In the genomic region with DNA sequence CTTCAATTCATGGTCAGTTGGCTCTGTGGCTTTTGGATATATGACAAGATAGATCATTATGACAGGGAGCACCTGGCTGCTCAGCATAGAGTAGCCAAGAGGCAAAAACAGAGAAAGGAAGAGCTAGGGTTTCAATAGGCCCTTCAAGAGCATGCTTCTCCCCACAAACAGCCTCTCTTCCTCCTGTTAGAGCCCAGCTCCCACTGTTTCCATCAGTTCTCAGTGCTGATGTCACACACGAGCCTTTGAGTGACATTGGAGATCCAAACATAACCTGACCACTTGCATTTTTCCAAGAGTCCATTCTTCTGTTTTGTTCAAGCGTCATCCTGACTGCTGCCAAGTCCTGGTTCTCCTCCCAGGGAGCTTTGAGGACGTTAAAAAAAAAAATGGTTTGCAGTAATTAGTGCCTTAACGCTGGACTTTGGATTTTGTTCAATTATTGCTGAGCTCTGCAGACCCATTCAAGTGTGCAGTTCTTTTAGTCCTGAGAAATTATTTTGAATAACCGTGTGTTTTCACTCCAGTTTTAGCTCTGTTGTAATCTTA, we compare ENCODE assay signal across 26 mouse cellular contexts. TPM values are rescaled to one million over a fixed set of nuclear protein-coding genes. Genes with fewer than 3 reads are reported as not detected.
A peak's percentile ranks its signal among the peaks of the same experiment; 100 is the strongest.
DNase-seq lines count a peak whose midpoint lies in the region; ATAC-seq and TF ChIP-seq lines count a peak whose summit lies in the region.
"Had no signal": no experiment of that assay in that cellular context is flagged by ENCODE, and none has a peak within 500 bp of the region (broad histone marks: within the 10 kb centered on the region; RNA-seq: fewer than 3 reads in every experiment).

No protein-coding gene starts in this region.

- H3K9ac ChIP-seq in forebrain, embryonic 14.5 days (ENCODE audit: low read length) = no peak overlapping the region
- no peak overlapping the region for H3K9ac ChIP-seq in forebrain, embryonic 15.5 days (replicated peaks)
- no peak overlapping the region for H3K9ac ChIP-seq in kidney, embryonic 14.5 days (ENCODE audit: low read depth, low read length)
- no peak overlapping the region for H3K9ac ChIP-seq in liver, adult 2 months (ENCODE audit: low read depth, low read length)
- H3K9ac ChIP-seq in liver, embryonic 12.5 days = no peak overlapping the region
- H3K9ac ChIP-seq: forebrain, embryonic 13.5 days; hindbrain, embryonic 14.5 days had no signal

- no peaks in the 10 kb centered on the region for H3K79me2 ChIP-seq in liver, adult 2 months (ENCODE audit: control insufficient read depth, insufficient read depth, low read length)

- TF ChIP-seq CTCF in kidney, adult 2 months (conservative IDR thresholded peaks at IDR 0.05; ENCODE audit: insufficient read depth, insufficient read length, low read depth, low read length) = no peak
- no peak for TF ChIP-seq CTCF in liver, adult 2 months (IDR thresholded peaks at IDR 0.05; ENCODE audit: low read depth, low read length)

- no peaks in the 10 kb centered on the region for H3K4me1 ChIP-seq in forebrain, embryonic 14.5 days (ENCODE audit: control insufficient read depth, insufficient read depth, low read length)
- no peaks in the 10 kb centered on the region for H3K4me1 ChIP-seq in forebrain, embryonic 15.5 days
- H3K4me1 ChIP-seq in kidney, adult 2 months (ENCODE audit: control insufficient read depth, insufficient read depth, low read length) = peaks cover 18% of the 10 kb centered on the region; the same call in 1 of the 2 replicates
- no peaks in the 10 kb centered on the region for H3K4me1 ChIP-seq in kidney, embryonic 14.5 days (ENCODE audit: control insufficient read depth, insufficient read depth, low read length)
- peaks cover 7% of the 10 kb centered on the region for H3K4me1 ChIP-seq in liver, adult 2 months (ENCODE audit: control insufficient read depth, insufficient read depth, low read length)
- H3K4me1 ChIP-seq in liver, embryonic 12.5 days = no peaks in the 10 kb centered on the region
- H3K4me1 ChIP-seq in hindbrain, embryonic 10.5 days (replicated peaks) = no peaks in the 10 kb centered on the region
- H3K4me1 ChIP-seq: heart, embryonic 10.5 days had no signal

- no peak for TF ChIP-seq POLR2A in kidney, adult 2 months (IDR thresholded peaks at IDR 0.05; ENCODE audit: low read depth, low read length)
- TF ChIP-seq POLR2A in liver, adult 2 months (IDR thresholded peaks at IDR 0.05; ENCODE audit: extremely low read depth, insufficient read depth, low read length) = no peak

- peak; percentile 49 for DNase-seq in forebrain, embryonic 14.5 days (ENCODE audit: low spot score)
- DNase-seq in kidney, adult 2 months = peak; percentile 86
- DNase-seq in liver, adult 2 months (ENCODE audit: extremely low read depth, low read depth, low spot score) = peak; percentile 7
- DNase-seq in hindbrain, embryonic 10.5 days (ENCODE audit: low spot score) = no peak
- DNase-seq: adrenal gland, postnatal 14 days; B cell, adult 2 months; cerebellum, adult 18-20 months; cerebellum, adult 9-11 months; cerebellum, postnatal 36 days; gastrocnemius, postnatal 36 days; heart, adult 18-20 months; heart, postnatal 10 days had no signal

- H3K27me3 ChIP-seq in forebrain, embryonic 14.5 days (replicated peaks; ENCODE audit: control insufficient read depth, insufficient read depth, low read length) = no peaks in the 10 kb centered on the region
- no peaks in the 10 kb centered on the region for H3K27me3 ChIP-seq in forebrain, embryonic 15.5 days
- H3K27me3 ChIP-seq in kidney, adult 2 months (replicated peaks; ENCODE audit: control insufficient read depth, insufficient read depth, low read length) = no peaks in the 10 kb centered on the region
- no peaks in the 10 kb centered on the region for H3K27me3 ChIP-seq in kidney, embryonic 14.5 days (ENCODE audit: control insufficient read depth, insufficient read depth, low read length)
- no peaks in the 10 kb centered on the region for H3K27me3 ChIP-seq in liver, adult 2 months (ENCODE audit: control insufficient read depth, insufficient read depth, low read length)
- H3K27me3 ChIP-seq in liver, embryonic 12.5 days (replicated peaks) = no peaks in the 10 kb centered on the region
- no peaks in the 10 kb centered on the region for H3K27me3 ChIP-seq in hindbrain, embryonic 10.5 days (ENCODE audit: insufficient read depth, poor library complexity, severe bottlenecking)
- H3K27me3 ChIP-seq: forebrain, embryonic 13.5 days; Patski had no signal

- H3K36me3 ChIP-seq in forebrain, embryonic 14.5 days (ENCODE audit: control insufficient read depth, insufficient read depth, low read length) = no peaks in the 10 kb centered on the region
- H3K36me3 ChIP-seq in forebrain, embryonic 15.5 days = no peaks in the 10 kb centered on the region
- H3K36me3 ChIP-seq in kidney, adult 2 months (ENCODE audit: control insufficient read depth, insufficient read depth, low read length) = no peaks in the 10 kb centered on the region
- no peaks in the 10 kb centered on the region for H3K36me3 ChIP-seq in kidney, embryonic 14.5 days (ENCODE audit: control insufficient read depth, insufficient read depth, low read length)
- H3K36me3 ChIP-seq in liver, adult 2 months (ENCODE audit: control insufficient read depth, insufficient read depth, low read length) = no peaks in the 10 kb centered on the region
- H3K36me3 ChIP-seq in liver, embryonic 12.5 days = no peaks in the 10 kb centered on the region
- no peaks in the 10 kb centered on the region for H3K36me3 ChIP-seq in hindbrain, embryonic 10.5 days
- H3K36me3 ChIP-seq: heart, embryonic 10.5 days had no signal

- WGBS in forebrain, embryonic 14.5 days = 25% methylated on average over 5 of the region's 5 CpGs
- WGBS in forebrain, embryonic 15.5 days = 15% methylated on average over 5 of the region's 5 CpGs
- WGBS in kidney, adult 2 months = 29% methylated on average over 5 of the region's 5 CpGs
- 72% methylated on average over 5 of the region's 5 CpGs for WGBS in kidney, embryonic 14.5 days
- 70% methylated on average over 5 of the region's 5 CpGs for WGBS in liver, adult 2 months
- 53% methylated on average over 5 of the region's 5 CpGs for WGBS in liver, embryonic 12.5 days (ENCODE audit: insufficient replicate concordance)
- WGBS in hindbrain, embryonic 10.5 days = 77% methylated on average over 5 of the region's 5 CpGs

- H3K27ac ChIP-seq in forebrain, embryonic 14.5 days (ENCODE audit: low read depth, low read length) = no peak overlapping the region
- no peak overlapping the region for H3K27ac ChIP-seq in forebrain, embryonic 15.5 days (replicated peaks)
- H3K27ac ChIP-seq in kidney, adult 2 months (ENCODE audit: insufficient read depth, low read depth, low read length) = peak overlapping the region; percentile 79
- no peak overlapping the region for H3K27ac ChIP-seq in kidney, embryonic 14.5 days (ENCODE audit: low read depth, low read length)
- no peak overlapping the region for H3K27ac ChIP-seq in liver, adult 2 months (replicated peaks; ENCODE audit: insufficient read depth, low read depth, low read length)
- H3K27ac ChIP-seq in liver, embryonic 12.5 days = no peak overlapping the region
- H3K27ac ChIP-seq in hindbrain, embryonic 10.5 days = no peak overlapping the region
- H3K27ac ChIP-seq: forebrain, embryonic 13.5 days; heart, embryonic 10.5 days; hindbrain, embryonic 14.5 days had no signal

- ATAC-seq in forebrain, embryonic 14.5 days = no peak
- no peak for ATAC-seq in forebrain, embryonic 15.5 days (replicated peaks)
- no peak for ATAC-seq in kidney, embryonic 14.5 days (ENCODE audit: low FRiP score, low TSS enrichment)
- no peak for ATAC-seq in liver, embryonic 12.5 days
- ATAC-seq: activated CD4-positive, CD25-positive, alpha-beta regulatory T cell, adult 4 months; forebrain, embryonic 13.5 days; Patski had no signal

- H3K9me3 ChIP-seq in forebrain, embryonic 14.5 days (replicated peaks; ENCODE audit: control insufficient read depth, low read length) = no peaks in the 10 kb centered on the region
- H3K9me3 ChIP-seq in forebrain, embryonic 15.5 days = no peaks in the 10 kb centered on the region
- no peaks in the 10 kb centered on the region for H3K9me3 ChIP-seq in kidney, embryonic 14.5 days (ENCODE audit: control insufficient read depth, low read length)
- no peaks in the 10 kb centered on the region for H3K9me3 ChIP-seq in liver, embryonic 12.5 days (replicated peaks)
- H3K9me3 ChIP-seq in hindbrain, embryonic 10.5 days = no peaks in the 10 kb centered on the region
- H3K9me3 ChIP-seq: forebrain, embryonic 13.5 days; heart, embryonic 10.5 days had no signal

- H3K4me3 ChIP-seq in forebrain, embryonic 14.5 days (ENCODE audit: low read depth, low read length) = no peak overlapping the region
- H3K4me3 ChIP-seq in forebrain, embryonic 15.5 days = no peak overlapping the region
- no peak overlapping the region for H3K4me3 ChIP-seq in kidney, adult 2 months (ENCODE audit: insufficient read depth, low read depth, low read length)
- no peak overlapping the region for H3K4me3 ChIP-seq in kidney, embryonic 14.5 days (ENCODE audit: low read length)
- H3K4me3 ChIP-seq in liver, adult 2 months (ENCODE audit: insufficient read depth, low read depth, low read length) = no peak overlapping the region
- no peak overlapping the region for H3K4me3 ChIP-seq in liver, embryonic 12.5 days
- no peak overlapping the region for H3K4me3 ChIP-seq in hindbrain, embryonic 10.5 days
- H3K4me3 ChIP-seq: forebrain, embryonic 13.5 days; heart, embryonic 10.5 days had no signal

- no peak overlapping the region for H3K4me2 ChIP-seq in forebrain, embryonic 14.5 days (ENCODE audit: low read length)
- no peak overlapping the region for H3K4me2 ChIP-seq in forebrain, embryonic 15.5 days (replicated peaks)
- no peak overlapping the region for H3K4me2 ChIP-seq in kidney, embryonic 14.5 days (replicated peaks; ENCODE audit: low read depth, low read length)
- H3K4me2 ChIP-seq in liver, embryonic 12.5 days = no peak overlapping the region
- H3K4me2 ChIP-seq: forebrain, embryonic 13.5 days; hindbrain, embryonic 14.5 days had no signal

RNA-seq across cellular contexts. Expression of a gene that starts 14.9 kb away (rescaled TPM):
- polyA plus RNA-seq in forebrain, embryonic 14.5 days (2014; fragmentation: Nextera tagmentation; extraction: Ambion mirVana) = 0.24 and 0.51 TPM in 2 replicates
- 0.20 and 0.65 TPM in 2 replicates for polyA plus RNA-seq in forebrain, embryonic 15.5 days (2015; fragmentation: Nextera tagmentation; extraction: Ambion mirVana)
- polyA plus RNA-seq in kidney, adult 2 months (2012; rRNA removed) = 0.16 and 0.27 TPM in 2 replicates
- polyA plus RNA-seq in kidney, embryonic 14.5 days (2014; fragmentation: Nextera tagmentation; extraction: Ambion mirVana) = 0.15 and 0.26 TPM in 2 replicates
- total RNA-seq in liver, adult 2 months (2014; rRNA removed) = 0.94 and 1.1 TPM in 2 replicates
- 1.4 and 1.6 TPM in 2 replicates for polyA plus RNA-seq in liver, adult 2 months (2012; rRNA removed)
- not detected in 2 replicates for polyA plus RNA-seq in liver, embryonic 12.5 days (2016; fragmentation: Nextera tagmentation; extraction: Ambion mirVana)
- polyA plus RNA-seq in hindbrain, embryonic 10.5 days (2016; fragmentation: Nextera tagmentation; extraction: Ambion mirVana) = 0.44 and 0.63 TPM in 2 replicates
- total RNA-seq: adrenal gland, adult 18-20 months; gastrocnemius, adult 8-10 months; gastrocnemius, postnatal 36 days; heart, adult 18-20 months; heart, postnatal 10 days; hematopoietic stem cell, adult 5-6 weeks; MEL had no signal
- polyA plus RNA-seq: activated CD4-positive, CD25-positive, alpha-beta regulatory T cell, adult 4 months had no signal

RNA-seq across cellular contexts. Expression of a gene that starts 19.5 kb away (rescaled TPM):
- polyA plus RNA-seq in forebrain, embryonic 14.5 days (2014; fragmentation: Nextera tagmentation; extraction: Ambion mirVana) = 1.1 TPM in 2 replicates
- 0.80 and 1.9 TPM in 2 replicates for polyA plus RNA-seq in forebrain, embryonic 15.5 days (2015; fragmentation: Nextera tagmentation; extraction: Ambion mirVana)
- 18.7 and 23.9 TPM in 2 replicates for polyA plus RNA-seq in kidney, adult 2 months (2012; rRNA removed)
- polyA plus RNA-seq in kidney, embryonic 14.5 days (2014; fragmentation: Nextera tagmentation; extraction: Ambion mirVana) = 4.2 and 4.8 TPM in 2 replicates
- total RNA-seq in liver, adult 2 months (2014; rRNA removed) = 5.2 and 7.4 TPM in 2 replicates
- 15.5 and 17.6 TPM in 2 replicates for polyA plus RNA-seq in liver, adult 2 months (2012; rRNA removed)
- polyA plus RNA-seq in liver, embryonic 12.5 days (2016; fragmentation: Nextera tagmentation; extraction: Ambion mirVana) = 2.2 and 2.4 TPM in 2 replicates
- 2.3 and 2.9 TPM in 2 replicates for polyA plus RNA-seq in hindbrain, embryonic 10.5 days (2016; fragmentation: Nextera tagmentation; extraction: Ambion mirVana)

RNA-seq across cellular contexts. Expression of a gene that starts 32.3 kb away (rescaled TPM):
- not detected in 2 replicates for polyA plus RNA-seq in forebrain, embryonic 14.5 days (2014; fragmentation: Nextera tagmentation; extraction: Ambion mirVana)
- not detected in 2 replicates for polyA plus RNA-seq in forebrain, embryonic 15.5 days (2015; fragmentation: Nextera tagmentation; extraction: Ambion mirVana)
- polyA plus RNA-seq in kidney, adult 2 months (2012; rRNA removed) = 0.07 and 0.11 TPM in 2 replicates
- not detected in 2 replicates for polyA plus RNA-seq in kidney, embryonic 14.5 days (2014; fragmentation: Nextera tagmentation; extraction: Ambion mirVana)
- not detected in 2 replicates for total RNA-seq in liver, adult 2 months (2014; rRNA removed)
- polyA plus RNA-seq in liver, adult 2 months (2012; rRNA removed) = not detected in 2 replicates
- not detected in 2 replicates for polyA plus RNA-seq in liver, embryonic 12.5 days (2016; fragmentation: Nextera tagmentation; extraction: Ambion mirVana)
- polyA plus RNA-seq in hindbrain, embryonic 10.5 days (2016; fragmentation: Nextera tagmentation; extraction: Ambion mirVana) = not detected in 2 replicates
- total RNA-seq: adrenal gland, adult 18-20 months; adrenal gland, postnatal 14 days; gastrocnemius, adult 8-10 months; gastrocnemius, postnatal 36 days; heart, adult 18-20 months; heart, postnatal 10 days; hematopoietic stem cell, adult 5-6 weeks; MEL had no signal
- polyA plus RNA-seq: embryonic facial prominence, embryonic 14.5 days; forebrain, embryonic 13.5 days; heart, embryonic 10.5 days; heart, embryonic 14.5 days; hindbrain, embryonic 14.5 days; Patski had no signal
